Mouse (Mus musculus): ENCODE measurements around the gene C1qtnf3. TPM values are rescaled to one million over a fixed set of nuclear protein-coding genes. Genes with fewer than 3 reads are reported as not detected.

Gene C1qtnf3
- total RNA-seq, 1 experiment from 2014 or later: not detected

DNA sequence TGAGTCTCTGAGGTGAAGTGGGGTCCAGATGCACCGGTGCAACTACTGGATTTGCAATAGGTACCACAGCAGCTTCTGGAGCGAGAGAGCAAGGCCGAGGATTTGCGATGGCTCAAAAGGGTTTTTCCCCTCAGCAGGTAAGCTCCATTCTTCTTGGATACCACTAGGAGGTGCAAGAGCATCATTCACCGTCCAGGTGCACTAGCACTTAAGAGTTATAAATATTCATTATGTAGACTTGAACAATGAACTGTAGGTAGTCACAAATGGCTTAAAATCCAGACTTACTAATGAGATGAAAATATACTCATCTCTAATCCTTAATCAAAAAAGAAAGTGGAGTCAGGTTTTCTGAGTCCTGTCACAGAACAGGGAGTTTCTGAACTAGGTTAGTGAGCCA, 56.6 kb downstream of the C1qtnf3 start:
- ATAC-seq (ENCODE audit: extremely low read depth, insufficient number of reproducible peaks, low FRiP score, poor library complexity, severe bottlenecking): no peak

DNA sequence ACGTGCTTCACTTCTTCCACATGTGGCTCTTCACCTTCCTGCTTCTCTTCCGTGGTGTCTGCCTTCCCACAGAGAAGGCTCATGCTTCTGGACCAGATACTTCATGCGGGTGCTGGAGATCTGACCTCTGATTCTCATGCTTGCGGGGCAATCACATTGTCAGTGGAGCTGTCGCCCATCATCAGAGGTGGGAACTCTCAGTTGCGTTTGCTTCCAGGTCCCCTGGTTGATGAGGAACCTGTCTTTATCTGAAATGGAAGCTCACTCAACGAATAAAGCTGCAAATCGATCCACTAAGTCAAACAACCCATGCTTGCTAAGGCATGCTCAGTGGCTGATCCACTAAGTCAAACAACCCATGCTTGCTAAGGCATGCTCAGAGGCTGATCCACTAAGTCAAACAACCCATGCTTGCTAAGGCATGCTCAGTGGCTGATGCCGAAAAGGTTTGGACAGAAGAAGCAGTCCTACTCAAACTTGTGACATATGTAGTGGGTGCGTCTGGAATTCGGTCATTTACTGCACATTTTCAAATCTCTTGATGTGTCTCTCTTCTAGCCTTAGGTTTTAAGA, 58.9 kb downstream of the C1qtnf3 start:
- ATAC-seq (ENCODE audit: extremely low read depth, insufficient number of reproducible peaks, low FRiP score, poor library complexity, severe bottlenecking): no peak

DNA sequence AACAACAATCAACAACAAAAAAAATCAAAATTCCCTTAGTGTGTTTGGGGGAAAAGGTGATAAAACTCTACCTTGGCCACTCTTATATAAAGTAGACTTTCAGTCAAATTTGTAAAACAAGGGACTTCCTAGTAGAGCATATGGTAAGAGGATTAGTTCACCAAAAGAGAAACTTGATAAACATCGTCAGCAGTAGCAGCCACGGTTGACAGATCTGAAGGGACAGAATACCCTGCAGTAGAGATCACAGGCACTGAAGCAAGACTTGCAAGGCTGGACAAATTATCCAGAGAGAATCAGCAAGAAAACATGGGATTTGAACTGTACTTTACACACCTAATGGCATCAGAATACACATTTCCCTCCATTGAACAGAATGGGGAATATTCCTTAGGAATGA, 62.8 kb downstream of the C1qtnf3 start:
- ATAC-seq (ENCODE audit: extremely low read depth, insufficient number of reproducible peaks, low FRiP score, poor library complexity, severe bottlenecking): no peak

DNA sequence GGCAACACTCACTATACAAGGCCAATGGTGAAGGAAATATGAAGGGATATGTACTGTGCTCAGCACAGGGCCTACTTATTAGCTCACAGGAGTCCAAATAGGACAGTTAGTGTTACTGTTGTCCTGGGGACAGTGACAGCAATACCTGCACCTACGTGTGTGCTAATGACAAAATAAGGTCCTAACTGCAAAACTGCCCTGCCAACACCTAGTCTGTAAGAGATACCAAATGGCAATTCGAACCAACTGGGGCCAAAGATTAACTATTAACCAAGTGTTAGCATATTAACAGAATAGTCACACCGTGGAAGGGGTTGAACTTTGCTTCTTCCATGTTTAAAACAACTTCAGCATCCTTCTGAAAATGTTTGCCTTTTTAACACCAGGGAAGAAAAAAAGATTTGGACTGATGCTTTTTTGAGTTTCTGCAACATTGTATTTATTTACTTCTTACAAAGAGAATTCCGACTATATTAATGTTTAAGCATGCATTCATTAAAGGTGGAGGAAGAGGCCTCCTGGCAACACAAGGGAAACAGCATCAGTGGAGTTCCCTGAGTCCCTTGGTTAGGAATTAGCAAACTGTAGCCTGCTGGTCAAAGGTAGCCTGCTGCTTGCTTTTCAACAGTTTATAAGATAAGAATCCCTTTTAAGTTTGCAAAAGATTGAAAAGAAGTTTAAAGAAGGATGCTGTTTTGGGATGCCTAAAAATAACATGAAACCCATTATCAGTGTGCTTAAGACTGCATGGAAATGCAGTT, 74.8 kb downstream of the C1qtnf3 start:
- no peak for ATAC-seq (ENCODE audit: extremely low read depth, insufficient number of reproducible peaks, low FRiP score, poor library complexity, severe bottlenecking)

Other genes starting within 250 kb of the C1qtnf3 start
- gene Rai14, start 237.7 kb upstream of the C1qtnf3 start, total RNA-seq (2017): not detected in 2 replicates
- gene Amacr, start 29.4 kb downstream of the C1qtnf3 start, total RNA-seq (2017): 3.4 and 5.2 TPM in 2 replicates
- not detected in 2 replicates for gene Slc45a2, start 48.4 kb downstream of the C1qtnf3 start, total RNA-seq (2017)
- gene Rxfp3, start 85.7 kb downstream of the C1qtnf3 start, total RNA-seq (2017): not detected in 2 replicates
- gene Adamts12, start 112.5 kb downstream of the C1qtnf3 start, total RNA-seq (2017): not detected in 2 replicates